Mouse (Mus musculus) pancreas, adult 10 weeks (tissue): Measurements from ENCODE around the gene Eomes. TPM values are rescaled to one million over a fixed set of nuclear protein-coding genes. Genes with fewer than 3 reads are reported as not detected.

ENCODE experiments used
- polyA plus RNA-seq: library from polyadenylated mRNA; stranded (reverse); fragments of 350-450 nt; fragmentation: Illumina TruSeq; extraction: RNeasy Lipid Tissue Mini Kit (QIAGEN cat#74804); gene quantifications from one replicate; pipeline ENCODE4 v1.2.3, GENCODE M21; 2015; ENCODE audit warnings: low read depth, low replicate concordance; ENCODE audit not compliant: insufficient read depth

Gene Eomes
- not detected for polyA plus RNA-seq

GRCm38 (mm10) chr9:118477961-118478360, at the start of gene Eomes:
Gene Eomes, plus strand, starts transcription at chr9:118478212.

GRCm38 (mm10) chr9:118506020-118506403, 28.0 kb downstream of the Eomes start, which contains the start of gene Golga4:
Gene Golga4, plus strand, starts transcription at chr9:118506267.

Other genes with a start within 250 kb of the Eomes start
- gene Golga4, start 28.1 kb downstream of the Eomes start, polyA plus RNA-seq = 31.4 TPM
- 3.5 TPM for gene Itga9, start 128.5 kb downstream of the Eomes start, polyA plus RNA-seq